Mouse (Mus musculus): ENCODE results near the gene Lsm6.

The Lsm6 gene

GRCm38 (mm10) chr8:78801201-78801600, 19.7 kb downstream of the Lsm6 start:
- DNase-seq, result no peak

- DNase-seq, result no peak
Observed at GRCm38 (mm10) chr8:78798671-78799070, 22.3 kb downstream of the Lsm6 start.

DNA sequence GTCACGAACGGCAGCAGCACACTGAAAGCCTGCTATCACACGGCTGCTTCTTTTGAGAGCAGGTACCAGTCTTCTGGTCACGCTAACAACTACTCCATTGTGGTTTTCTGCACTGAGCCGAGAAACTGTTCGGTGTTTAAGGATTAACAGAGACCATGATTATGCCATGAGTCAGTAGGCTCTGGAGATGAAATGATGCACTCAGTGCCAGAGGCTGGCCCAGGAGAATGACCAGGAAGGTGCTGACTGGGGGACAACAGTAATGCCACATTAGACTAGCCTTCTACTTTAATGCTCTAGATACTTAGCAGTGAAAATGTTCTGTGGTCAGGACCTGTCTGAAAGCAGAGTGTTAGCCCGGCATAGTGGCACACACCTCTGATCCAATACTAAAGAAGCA, 23.0 kb downstream of the Lsm6 start:
- no peak for DNase-seq

- no peak for DNase-seq
Observed at GRCm38 (mm10) chr8:78793231-78793630, 27.7 kb downstream of the Lsm6 start.

DNA sequence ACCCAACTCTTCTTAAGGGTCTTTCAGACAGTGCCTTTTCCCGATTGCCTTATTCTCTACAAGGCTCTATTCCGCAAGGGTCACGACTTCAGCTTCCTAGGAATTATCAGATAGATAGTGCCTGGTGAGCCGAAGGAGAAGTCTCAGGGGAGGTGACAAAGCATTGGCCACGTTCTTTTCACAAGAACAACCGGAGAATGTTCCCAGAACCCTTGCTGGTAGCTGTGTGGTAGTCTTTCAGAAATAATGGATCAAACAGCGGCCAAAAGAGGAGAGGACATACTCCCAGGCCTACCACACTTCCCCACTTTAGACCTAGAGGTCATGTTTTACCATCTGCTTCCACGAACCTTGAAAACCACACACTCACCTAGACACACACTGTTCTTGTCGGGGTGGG, 44.1 kb downstream of the Lsm6 start:
- DNase-seq, result no peak

DNA sequence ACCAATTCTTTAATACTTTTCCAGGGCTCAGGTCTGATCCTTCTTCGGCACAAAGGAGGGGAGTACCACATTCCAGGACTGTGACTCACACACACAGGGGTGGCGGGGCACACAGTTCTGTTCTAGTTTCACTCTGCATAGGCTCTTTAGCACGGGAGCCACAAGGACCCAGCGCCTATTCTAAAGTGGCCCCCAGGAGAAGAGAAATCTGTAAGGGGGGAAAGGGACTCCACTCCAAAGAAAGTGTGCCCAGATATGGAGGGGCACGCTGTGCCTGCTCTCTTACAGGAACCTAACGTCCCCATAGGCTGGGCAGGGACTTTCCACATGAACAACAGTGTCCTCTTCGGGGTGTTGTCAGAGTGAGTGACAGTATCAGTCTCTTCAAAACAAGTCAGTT, 49.7 kb downstream of the Lsm6 start:
- DNase-seq, result no peak

DNA sequence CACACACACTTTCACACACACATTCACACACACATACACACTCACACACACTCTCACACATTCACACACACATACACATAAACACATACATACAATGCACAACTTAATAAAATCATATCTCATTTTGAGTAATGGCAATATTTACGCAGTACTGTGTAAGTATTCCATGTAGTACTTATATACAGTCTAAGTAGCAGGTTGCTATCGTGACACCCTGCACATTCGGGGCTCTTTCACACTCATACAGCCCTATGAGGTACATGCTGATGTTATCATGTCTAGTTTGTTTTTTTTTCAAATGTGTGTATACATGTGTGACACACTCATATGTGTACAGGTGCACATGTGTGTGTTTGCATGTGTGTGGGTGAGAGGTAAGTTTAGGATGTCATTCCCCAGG, 50.4 kb downstream of the Lsm6 start:
- DNase-seq, result no peak

DNA sequence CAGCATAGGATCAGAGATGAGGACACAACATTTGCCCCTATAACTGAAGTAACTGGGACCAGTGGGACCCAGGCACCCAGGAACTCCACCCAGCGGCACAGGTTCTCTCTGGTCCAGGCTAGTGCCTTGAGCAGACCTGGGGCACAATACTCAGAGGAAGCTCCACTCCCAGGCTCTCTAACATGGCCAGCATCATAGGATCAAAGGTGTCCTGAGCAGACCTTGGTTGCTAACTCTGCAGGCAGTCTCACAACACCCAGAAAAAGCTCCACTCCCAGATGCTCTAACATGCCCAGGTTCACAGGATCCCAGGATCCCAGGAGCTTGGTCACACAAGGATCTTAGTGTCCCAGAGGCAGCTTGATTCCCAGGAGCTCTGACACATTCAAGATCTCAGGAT, 55.4 kb downstream of the Lsm6 start:
- DNase-seq, result no peak

DNA sequence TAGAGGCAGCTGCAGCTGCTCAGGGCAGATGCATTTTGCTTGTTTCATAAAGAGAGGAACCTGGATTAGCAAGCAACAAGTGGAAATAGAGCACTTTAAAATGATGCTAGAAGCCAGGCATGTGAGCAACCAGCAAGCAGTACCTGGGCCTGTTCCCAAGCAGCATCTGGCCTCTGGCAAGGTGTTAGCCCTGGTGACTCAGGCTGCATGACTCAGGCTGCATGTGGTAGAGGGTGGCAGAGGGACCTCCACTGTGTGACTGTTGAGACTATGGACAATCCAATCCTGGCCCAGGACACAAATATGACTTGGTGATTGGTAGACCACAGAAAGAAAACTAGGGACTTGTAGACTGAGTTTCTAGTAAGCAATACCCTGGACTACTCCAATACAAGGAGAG, 56.0 kb downstream of the Lsm6 start:
- DNase-seq, result no peak

DNA sequence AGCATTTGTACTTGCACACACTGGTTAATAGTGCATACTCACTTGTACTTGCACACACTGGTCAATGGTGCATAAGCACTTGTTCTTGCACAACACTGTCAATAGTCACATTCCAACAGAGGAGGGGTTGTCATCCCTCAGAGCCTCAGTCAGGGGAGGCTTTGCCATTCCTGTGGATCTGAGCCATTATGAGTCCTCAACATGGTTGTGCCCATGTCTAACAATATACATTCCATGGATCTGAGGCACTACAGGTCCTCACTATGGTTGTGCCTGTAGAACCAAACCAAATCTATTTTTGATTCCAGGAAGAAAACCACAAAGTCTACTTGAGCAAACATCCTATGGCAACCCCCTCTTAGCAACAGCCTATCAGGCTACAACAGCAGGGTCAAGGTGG, 61.8 kb downstream of the Lsm6 start:
- DNase-seq, result no peak

DNA sequence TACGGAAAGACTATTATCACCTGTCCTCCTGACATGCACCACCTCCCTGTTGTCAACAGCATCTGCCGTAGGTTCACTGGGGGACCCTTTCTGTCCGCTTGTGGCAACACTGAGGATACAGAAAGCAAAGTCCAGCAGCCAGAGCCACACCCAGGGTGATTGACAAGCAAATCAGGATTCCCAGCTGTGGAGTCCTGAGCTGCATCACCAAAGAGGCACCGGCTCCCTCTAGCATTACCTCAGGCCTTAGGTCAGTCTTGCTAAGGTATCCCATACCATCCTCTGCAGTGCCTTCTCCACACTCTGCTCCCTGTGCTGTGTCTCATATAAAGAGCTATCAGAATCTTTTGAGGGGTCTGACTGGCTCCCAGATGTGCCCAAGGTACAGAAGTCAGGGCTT, 66.0 kb downstream of the Lsm6 start:
- DNase-seq, result no peak

Measured in cerebellum, adult 11 months (tissue).